Mouse (Mus musculus): ENCODE data around the gene Ak5.

GRCm38 (mm10) chr3:152586191-152586590 lies 82.0 kb downstream of the Ak5 start:
- TF ChIP-seq CTCF (conservative IDR thresholded peaks at IDR 0.05 in 1 of 2, IDR thresholded peaks at IDR 0.05 in 1 of 2; ENCODE audit: low read depth in 2 of 2, low read length in 2 of 2) (no peak), USF1 (IDR thresholded peaks at IDR 0.05; ENCODE audit: low read depth, low read length) (no peak), NELFE (IDR thresholded peaks at IDR 0.05; ENCODE audit: low read depth, low read length) (no peak), EP300 (IDR thresholded peaks at IDR 0.05; ENCODE audit: low read length) (no peak), ZNF384 (IDR thresholded peaks at IDR 0.05; ENCODE audit: low read depth, low read length) (no peak), UBTF (IDR thresholded peaks at IDR 0.05; ENCODE audit: low read depth, low read length) (no peak)

Data from CH12.LX (cell line).